Mouse (Mus musculus) T-helper 2 cell (primary cell): ENCODE results near the gene Acsm2.

Experiments
- in situ Hi-C: fragments of 300-600 bp; cut with MboI, MseI; formaldehyde crosslinking; loops from one replicate; pipeline ENCODE4 v1.15.1; 2025; ENCODE audit warnings: high pct_unique_total_duplicates

Gene Acsm2

GRCm38 (mm10) chr7:119554040-119554439 is at the start of gene Acsm2:
Gene Acsm2 (plus strand): TSS chr7:119554340.
- in situ Hi-C loops = no loop called here

GRCm38 (mm10) chr7:119511143-119511542 is 43.0 kb upstream of the Acsm2 start:
- in situ Hi-C loops = loop anchor here (5.0 to 25.0 kb wide), 2 partner anchors 489 to 749 kb away; no protein-coding TSS in a partner anchor

- in situ Hi-C loops = loop anchor here (5.0 to 25.0 kb wide), 2 partner anchors 491 to 751 kb away; no protein-coding TSS in a partner anchor
Measured at GRCm38 (mm10) chr7:119513056-119513455, 41.1 kb upstream of the Acsm2 start.

GRCm38 (mm10) chr7:119515492-119516271 is 38.5 kb upstream of the Acsm2 start:
- in situ Hi-C loops = loop anchor here (25.0 kb wide), 1 partner anchor 753 kb away; no protein-coding TSS in a partner anchor

- in situ Hi-C loops = loop anchor here (25.0 kb wide), 1 partner anchor 754 kb away; no protein-coding TSS in a partner anchor
Measured at GRCm38 (mm10) chr7:119516272-119516558, 37.9 kb upstream of the Acsm2 start.

GRCm38 (mm10) chr7:119519163-119519562 is 35.0 kb upstream of the Acsm2 start, which contains the start of gene Acsm5:
Gene Acsm5 (plus strand): TSS chr7:119519463.
- in situ Hi-C loops = loop anchor here (25.0 kb wide), 1 partner anchor 757 kb away; no protein-coding TSS in a partner anchor

- in situ Hi-C loops = loop anchor here (25.0 kb wide), 1 partner anchor 757 kb away; no protein-coding TSS in a partner anchor
Measured at GRCm38 (mm10) chr7:119519654-119520053, 34.5 kb upstream of the Acsm2 start.

- in situ Hi-C loops = loop anchor here (25.0 kb wide), 1 partner anchor 760 kb away; no protein-coding TSS in a partner anchor
Measured at GRCm38 (mm10) chr7:119521816-119522215, 32.3 kb upstream of the Acsm2 start.

GRCm38 (mm10) chr7:119522385-119522784 is 31.8 kb upstream of the Acsm2 start:
- in situ Hi-C loops = loop anchor here (25.0 kb wide), 1 partner anchor 760 kb away; no protein-coding TSS in a partner anchor

- in situ Hi-C loops = loop anchor here (25.0 kb wide), 1 partner anchor 761 kb away; no protein-coding TSS in a partner anchor
Measured at GRCm38 (mm10) chr7:119523389-119523788, 30.8 kb upstream of the Acsm2 start, which contains the start of gene Pdilt. Gene Pdilt (minus strand): TSS chr7:119523489.

- in situ Hi-C loops = no loop called here
Measured at GRCm38 (mm10) chr7:119525881-119526281, 28.3 kb upstream of the Acsm2 start.

GRCm38 (mm10) chr7:119526486-119526885 is 27.7 kb upstream of the Acsm2 start:
- in situ Hi-C loops = no loop called here

GRCm38 (mm10) chr7:119527135-119527534 is 27.0 kb upstream of the Acsm2 start:
- in situ Hi-C loops = no loop called here

GRCm38 (mm10) chr7:119527548-119527947 is 26.6 kb upstream of the Acsm2 start:
- in situ Hi-C loops = no loop called here

- in situ Hi-C loops = no loop called here
Measured at GRCm38 (mm10) chr7:119528617-119529016, 25.5 kb upstream of the Acsm2 start.

GRCm38 (mm10) chr7:119532924-119533323 is 21.2 kb upstream of the Acsm2 start:
- in situ Hi-C loops = no loop called here

GRCm38 (mm10) chr7:119534389-119534788 is 19.8 kb upstream of the Acsm2 start:
- in situ Hi-C loops = no loop called here

GRCm38 (mm10) chr7:119542445-119542844 is 11.7 kb upstream of the Acsm2 start:
- in situ Hi-C loops = no loop called here

GRCm38 (mm10) chr7:119545572-119545971 is 8.6 kb upstream of the Acsm2 start:
- in situ Hi-C loops = no loop called here

- in situ Hi-C loops = no loop called here
Measured at GRCm38 (mm10) chr7:119550471-119551222, 3.5 kb upstream of the Acsm2 start.

GRCm38 (mm10) chr7:119559789-119560451 is 5.8 kb downstream of the Acsm2 start:
- in situ Hi-C loops = no loop called here

GRCm38 (mm10) chr7:119560452-119560835 is 6.3 kb downstream of the Acsm2 start:
- in situ Hi-C loops = no loop called here
